Mouse (Mus musculus) CH12.LX (cell line): ENCODE results near the gene Trim21. TPM values are rescaled to one million over a fixed set of nuclear protein-coding genes. Genes with fewer than 3 reads are reported as not detected.

Experiments
- DNase-seq: peaks from one replicate; pipeline ENCODE4 v3.0.0-alpha.2; 2013; ENCODE audit errors: extremely low read depth
- H3K27ac ChIP-seq: 2 replicates; pipeline ENCODE4 v1.5.1; 2012; ENCODE audit warnings: low read depth, mild to moderate bottlenecking, control low read depth, moderate library complexity; ENCODE audit not compliant: insufficient read depth
- H3K27me3 ChIP-seq: replicated peaks from 2 replicates; pipeline ENCODE3; 2012; ENCODE audit warnings: inconsistent platforms
- H3K36me3 ChIP-seq, 2 experiments: replicated peaks in 1 of 2; 2 replicates each; pipeline versions ENCODE3 to v1.6.1; 2012; ENCODE audit warnings: inconsistent platforms in 1 of 2, low read length in 1 of 2, mild to moderate bottlenecking in 1 of 2, mixed read lengths in 1 of 2, moderate library complexity in 1 of 2; ENCODE audit not compliant: control insufficient read depth in 1 of 2, insufficient read depth in 1 of 2
- H3K4me1 ChIP-seq, 2 experiments: 2 replicates each; pipeline ENCODE4 v1.6.1; 2012; ENCODE audit warnings: inconsistent platforms in 1 of 2, moderate library complexity in 1 of 2; ENCODE audit not compliant: insufficient read depth in 2 of 2, control insufficient read depth in 1 of 2
- H3K4me2 ChIP-seq: 2 replicates; pipeline ENCODE4 v1.6.1; 2012; ENCODE audit warnings: low read depth, mild to moderate bottlenecking, control low read depth; ENCODE audit not compliant: poor library complexity, insufficient read depth, severe bottlenecking
- H3K4me3 ChIP-seq, 3 experiments: fragments of 150-350 bp in 1 of 3; sonication (generic) in 1 of 3; replicated peaks in 1 of 3; 2 replicates each; pipeline versions ENCODE3 to v1.5.1; 2011 to 2012; ENCODE audit warnings: low read depth in 2 of 3, low read length in 2 of 3, mild to moderate bottlenecking in 2 of 3, moderate library complexity in 2 of 3, control low read depth in 1 of 3, improper control_type of control experiment in 1 of 3, inconsistent platforms in 1 of 3, mixed read lengths in 1 of 3; ENCODE audit not compliant: poor library complexity in 1 of 3
- H3K79me2 ChIP-seq: replicated peaks from 2 replicates; pipeline ENCODE4 v1.6.1; 2012; ENCODE audit warnings: mild to moderate bottlenecking, moderate library complexity; ENCODE audit not compliant: control insufficient read depth, poor library complexity, insufficient read depth, severe bottlenecking; ENCODE audit errors: extremely low read depth
- H3K9ac ChIP-seq: 2 replicates; pipeline ENCODE4 v1.6.1; 2012; ENCODE audit warnings: low read depth, mild to moderate bottlenecking, control low read depth, moderate library complexity; ENCODE audit not compliant: insufficient read depth
- H3K9me3 ChIP-seq: replicated peaks from 2 replicates; pipeline ENCODE3; 2012; ENCODE audit warnings: low read length, inconsistent platforms, mixed read lengths
- BHLHE40 ChIP-seq: IDR thresholded peaks from 2 replicates; pipeline ENCODE4 v1.6.1; 2011; ENCODE audit warnings: mild to moderate bottlenecking, low read depth, low read length, improper control_type of control experiment
- CHD1 ChIP-seq: IDR thresholded peaks from 2 replicates; pipeline ENCODE4 v1.6.1; 2012; ENCODE audit warnings: low read depth, low read length, improper control_type of control experiment, inconsistent platforms
- CHD2 ChIP-seq: IDR thresholded peaks from 2 replicates; pipeline ENCODE4 v1.6.1; 2011; ENCODE audit warnings: low read length, improper control_type of control experiment
- CTCF ChIP-seq, 2 experiments: IDR thresholded peaks in 1 of 2; conservative IDR thresholded peaks in 1 of 2; 2 replicates each; pipeline ENCODE4 v1.5.1; 2011 to 2012; ENCODE audit warnings: low read depth in 2 of 2, low read length in 2 of 2, improper control_type of control experiment in 1 of 2, inconsistent platforms in 1 of 2, mild to moderate bottlenecking in 1 of 2, moderate library complexity in 1 of 2
- EP300 ChIP-seq: IDR thresholded peaks from 2 replicates; pipeline ENCODE4 v1.6.1; 2011; ENCODE audit warnings: low read length, improper control_type of control experiment
- HCFC1 ChIP-seq: IDR thresholded peaks from 2 replicates; pipeline ENCODE4 v1.6.1; 2012; ENCODE audit warnings: low read depth, mild to moderate bottlenecking, inconsistent platforms, low read length, improper control_type of control experiment
- IRF4 ChIP-seq: IDR thresholded peaks from 2 replicates; pipeline ENCODE4 v1.6.1; 2014; ENCODE audit warnings: low read depth, mild to moderate bottlenecking, inconsistent platforms, low read length, improper control_type of control experiment
- JUN ChIP-seq: IDR thresholded peaks from 2 replicates; pipeline ENCODE4 v1.6.1; 2011; ENCODE audit warnings: low read depth, mild to moderate bottlenecking, low read length, improper control_type of control experiment, moderate library complexity; ENCODE audit not compliant: insufficient read depth
- JUND ChIP-seq: conservative IDR thresholded peaks from 2 replicates; pipeline ENCODE4 v1.6.1; 2011; ENCODE audit warnings: low read depth, low read length, improper control_type of control experiment
- KAT2A ChIP-seq: IDR thresholded peaks from 2 replicates; pipeline ENCODE4 v1.6.1; 2012; ENCODE audit warnings: low read length, improper control_type of control experiment, inconsistent platforms; ENCODE audit not compliant: insufficient replicate concordance
- MAFK ChIP-seq: IDR thresholded peaks from 2 replicates; pipeline ENCODE4 v1.6.1; 2011; ENCODE audit warnings: low read length, improper control_type of control experiment; ENCODE audit not compliant: insufficient replicate concordance
- MAZ ChIP-seq: IDR thresholded peaks from 2 replicates; pipeline ENCODE4 v1.6.1; 2012; ENCODE audit warnings: low read depth, mild to moderate bottlenecking, inconsistent platforms, low read length, improper control_type of control experiment, moderate library complexity
- MEF2A ChIP-seq: IDR thresholded peaks from 2 replicates; pipeline ENCODE4 v1.6.1; 2014; ENCODE audit warnings: low read depth, mild to moderate bottlenecking, inconsistent platforms, low read length, improper control_type of control experiment, borderline replicate concordance
- MYC ChIP-seq: IDR thresholded peaks from 2 replicates; pipeline ENCODE4 v1.6.1; 2011; ENCODE audit warnings: low read depth, mild to moderate bottlenecking, improper control_type of control experiment, low read length
- NELFE ChIP-seq: IDR thresholded peaks from 2 replicates; pipeline ENCODE4 v1.6.1; 2011; ENCODE audit warnings: low read depth, low read length, improper control_type of control experiment
- POLR2A ChIP-seq: IDR thresholded peaks from 2 replicates; pipeline ENCODE4 v1.6.1; 2011; ENCODE audit warnings: low read depth, mild to moderate bottlenecking, improper control_type of control experiment, low read length
- SIN3A ChIP-seq: IDR thresholded peaks from 2 replicates; pipeline ENCODE4 v1.6.1; 2012; ENCODE audit warnings: low read length, improper control_type of control experiment, inconsistent platforms
- TBP ChIP-seq: conservative IDR thresholded peaks from 2 replicates; pipeline ENCODE4 v1.6.1; 2011; ENCODE audit warnings: low read depth, low read length, improper control_type of control experiment
- USF1 ChIP-seq: IDR thresholded peaks from 2 replicates; pipeline ENCODE4 v1.6.1; 2014; ENCODE audit warnings: low read depth, mild to moderate bottlenecking, inconsistent platforms, low read length, improper control_type of control experiment
- ZKSCAN1 ChIP-seq: IDR thresholded peaks from 2 replicates; pipeline ENCODE4 v1.6.1; 2012; ENCODE audit warnings: low read depth, inconsistent platforms, low read length, improper control_type of control experiment, borderline replicate concordance
- ZNF384 ChIP-seq: IDR thresholded peaks from 2 replicates; pipeline ENCODE4 v1.6.1; 2012; ENCODE audit warnings: low read depth, low read length, improper control_type of control experiment, inconsistent platforms
- dilution Hi-C: fragments of 300-500 bp; cut with MboI; formaldehyde crosslinking; loops from 2 replicates; pipeline ENCODE4 v1.14.3; 2020; ENCODE audit warnings: low sequenced_read_pairs; ENCODE audit not compliant: extremely low pct_unique_long_range_greater_than_20kb, extremely low pct_ligation_motif_present
- in situ Hi-C: fragments of 300-500 bp; cut with MboI; formaldehyde crosslinking; loops from 3 replicates; pipeline ENCODE4 v1.14.3; 2019; ENCODE audit warnings: low sequenced_read_pairs, low pct_ligation_motif_present, low pct_unique_long_range_greater_than_20kb, mixed read lengths
- polyA plus RNA-seq: library from polyadenylated mRNA; unstranded; fragments of >175 nt; gene quantifications from 2 replicates; pipeline ENCODE4 v1.2.1, GENCODE M21; 2012; ENCODE audit warnings: low read depth; ENCODE audit not compliant: insufficient read length
- total RNA-seq, 2 experiments: library from RNA; depleted of rRNA; stranded (reverse); fragments of 300-350 nt in 1 of 2; fragments of >200 nt in 1 of 2; gene quantifications; 2 replicates each; pipeline ENCODE4 v1.2.3; 2012 to 2014

Trim21 gene
- total and polyA plus RNA-seq, 3 experiments: 10.4 to 16.5 (median 15.4) TPM

- TF ChIP-seq MAFK (no peak), JUN (no peak), MAZ (no peak), MYC (no peak), EP300 (no peak), KAT2A (no peak), CHD2 (no peak), IRF4 (no peak)
- TF ChIP-seq, all 38 proteins: peak for 0
- H3K9ac ChIP-seq: no peak overlapping the region
- DNase-seq: no peak
- H3K36me3 ChIP-seq: no peaks in the 10 kb centered on the region
- dilution Hi-C loops: no loop called here
- H3K4me3 ChIP-seq: no peak overlapping the region
- H3K4me1 ChIP-seq: peaks cover 5 to 24% of the 10 kb centered on the region in 2 experiments
- in situ Hi-C loops: loop anchor here (25.0 kb wide), 1 partner anchor 250 kb away; the partner anchor contains the start of genes Olfr560, Olfr561 and Olfr78
- no peak overlapping the region for H3K4me2 ChIP-seq
- H3K9me3 ChIP-seq: no peaks in the 10 kb centered on the region
- no peak overlapping the region for H3K27ac ChIP-seq
- H3K79me2 ChIP-seq: no peaks in the 10 kb centered on the region
- H3K27me3 ChIP-seq: no peaks in the 10 kb centered on the region
Measured at GRCm38 (mm10) chr7:102511927-102512326, 53.4 kb downstream of the Trim21 start.

GRCm38 (mm10) chr7:102509726-102510125, 55.6 kb downstream of the Trim21 start:
- H3K9ac ChIP-seq: no peak overlapping the region
- H3K27ac ChIP-seq: no peak overlapping the region
- no peak overlapping the region for H3K4me3 ChIP-seq
- no peaks in the 10 kb centered on the region for H3K9me3 ChIP-seq
- H3K4me2 ChIP-seq: no peak overlapping the region
- H3K4me1 ChIP-seq: peaks cover 0 to 17% of the 10 kb centered on the region in 2 experiments; a peak in 2 of 4 replicates
- H3K79me2 ChIP-seq: no peaks in the 10 kb centered on the region
- TF ChIP-seq IRF4 (no peak), BHLHE40 (no peak), KAT2A (no peak)
- dilution Hi-C loops: no loop called here
- H3K36me3 ChIP-seq: no peaks in the 10 kb centered on the region
- DNase-seq: no peak
- no peaks in the 10 kb centered on the region for H3K27me3 ChIP-seq
- in situ Hi-C loops: loop anchor here (5.0 to 25.0 kb wide), 3 partner anchors 128 to 405 kb away; partner anchors contain the start of genes Olfr554, Olfr560, Olfr561 and Olfr571

GRCm38 (mm10) chr7:102508666-102509065, 56.6 kb downstream of the Trim21 start:
- H3K79me2 ChIP-seq: no peaks in the 10 kb centered on the region
- H3K9ac ChIP-seq: no peak overlapping the region
- no peak overlapping the region for H3K27ac ChIP-seq
- peaks cover 0 to 9% of the 10 kb centered on the region in 2 experiments; a peak in 2 of 4 replicates for H3K4me1 ChIP-seq
- TF ChIP-seq POLR2A: no peak
- TF ChIP-seq TBP: no peak
- TF ChIP-seq HCFC1: no peak
- no peak for TF ChIP-seq ZNF384
- TF ChIP-seq USF1: no peak
- no peak for TF ChIP-seq NELFE
- no peak for TF ChIP-seq CTCF (conservative IDR thresholded peaks at IDR 0.05 in 1 of 2, IDR thresholded peaks at IDR 0.05 in 1 of 2; ENCODE audit: low read depth in 2 of 2, low read length in 2 of 2)
- TF ChIP-seq MEF2A: no peak
- no peak for TF ChIP-seq SIN3A
- TF ChIP-seq MYC: no peak
- no peak for TF ChIP-seq BHLHE40
- no peak for TF ChIP-seq JUND
- no peak for TF ChIP-seq ZKSCAN1
- TF ChIP-seq CHD1: no peak
- H3K4me3 ChIP-seq: no peak overlapping the region
- H3K27me3 ChIP-seq: no peaks in the 10 kb centered on the region
- H3K9me3 ChIP-seq: no peaks in the 10 kb centered on the region
- no peak for DNase-seq
- no peak overlapping the region for H3K4me2 ChIP-seq
- in situ Hi-C loops: loop anchor here (5.0 to 25.0 kb wide), 3 partner anchors 129 to 406 kb away; partner anchors contain the start of genes Olfr554, Olfr560, Olfr561 and Olfr571
- dilution Hi-C loops: no loop called here
- no peaks in the 10 kb centered on the region for H3K36me3 ChIP-seq
